Mouse (Mus musculus): Measurements from ENCODE around the gene Dcaf6. TPM values are rescaled to one million over a fixed set of nuclear protein-coding genes. Genes with fewer than 3 reads are reported as not detected.

Dcaf6 gene
- polyA plus RNA-seq, 1 experiment from 2014 or later = 15.5 TPM

DNA sequence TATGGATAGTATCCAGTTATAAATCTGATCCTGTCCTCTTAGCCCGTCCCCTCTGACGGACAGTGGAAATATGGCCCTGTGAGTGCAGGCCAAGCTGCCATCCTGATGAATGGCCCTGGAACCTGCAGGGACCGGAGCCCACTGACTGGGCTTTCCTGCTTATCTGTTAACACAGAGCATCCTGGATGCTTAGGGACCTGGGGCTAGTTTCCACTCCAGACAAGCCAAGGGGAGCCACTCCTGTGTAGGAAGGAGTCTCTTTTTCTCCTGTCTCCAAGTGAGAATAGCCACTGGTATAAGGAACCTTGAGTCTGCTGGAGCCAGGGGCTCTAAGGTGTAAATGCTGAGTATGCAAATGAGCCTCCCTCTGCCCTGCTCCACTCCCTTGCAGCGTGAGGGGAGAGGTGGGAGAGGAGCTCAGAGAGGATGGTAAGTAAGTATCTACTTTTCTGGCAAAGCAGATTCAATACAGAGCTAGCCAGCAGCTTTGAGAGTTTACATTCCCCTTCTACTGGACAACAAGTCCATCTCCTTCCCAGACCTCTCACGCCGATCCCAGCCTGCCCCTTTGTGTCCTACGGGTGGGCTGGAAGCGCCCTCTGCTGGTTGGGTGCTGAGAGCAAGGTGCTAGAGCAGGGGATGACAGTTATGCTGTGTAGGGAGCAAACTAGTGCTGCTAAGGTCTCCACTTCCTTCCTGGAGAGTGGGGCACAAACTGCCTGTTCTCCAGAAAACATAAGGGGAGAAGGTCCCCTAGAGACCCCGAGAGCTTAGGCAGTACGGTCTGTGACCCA lies 139.9 kb downstream of the Dcaf6 start:
- peak; percentile 43; the same call in 1 of the 2 replicates for ATAC-seq
- 25% methylated on average over 10 of the region's 10 CpGs for WGBS (ENCODE audit: insufficient replicate concordance)
- peaks cover 35% of the 10 kb centered on the region for H3K4me1 ChIP-seq
- 0 out of 2 replicates have a peak overlapping the region, but pooled peaks have one; percentile 18 for H3K9ac ChIP-seq
- H3K4me2 ChIP-seq = peak overlapping the region; percentile 52
- H3K36me3 ChIP-seq = no peaks in the 10 kb centered on the region
- H3K27ac ChIP-seq = no peak overlapping the region
- peak overlapping the region; percentile 11; the same call in 1 of the 2 replicates for H3K4me3 ChIP-seq
- 0 out of 2 replicates have a peak, but pooled peaks cover 2% of the 10 kb centered on the region for H3K27me3 ChIP-seq (replicated peaks)
- no peaks in the 10 kb centered on the region for H3K9me3 ChIP-seq (replicated peaks)

GRCm38 (mm10) chr1:165316361-165316760 lies 143.9 kb downstream of the Dcaf6 start:
- Histone ChIP-seq H3K9me3 (replicated peaks) (no peaks in the 10 kb centered on the region), H3K27ac (no peak overlapping the region), H3K36me3 (no peaks in the 10 kb centered on the region), H3K4me1 (peaks cover 10% of the 10 kb centered on the region), H3K4me3 (no peak overlapping the region), H3K9ac (no peak overlapping the region), H3K27me3 (replicated peaks) (0 out of 2 replicates have a peak, but pooled peaks cover 2% of the 10 kb centered on the region), H3K4me2 (no peak overlapping the region)
- WGBS (ENCODE audit: insufficient replicate concordance) = 51% methylated on average over 11 of the region's 11 CpGs
- no peak for ATAC-seq

- no peaks in the 10 kb centered on the region for H3K36me3 ChIP-seq
- H3K9me3 ChIP-seq (replicated peaks) = no peaks in the 10 kb centered on the region
- H3K27me3 ChIP-seq (replicated peaks) = no peaks in the 10 kb centered on the region
- no peak overlapping the region for H3K4me3 ChIP-seq
- H3K4me1 ChIP-seq = no peaks in the 10 kb centered on the region
- no peak overlapping the region for H3K9ac ChIP-seq
- no peak overlapping the region for H3K4me2 ChIP-seq
- 71% methylated on average over 11 of the region's 11 CpGs for WGBS (ENCODE audit: insufficient replicate concordance)
- no peak for ATAC-seq
- no peak overlapping the region for H3K27ac ChIP-seq
Measured at GRCm38 (mm10) chr1:165308180-165308579, 152.1 kb downstream of the Dcaf6 start.

GRCm38 (mm10) chr1:165304341-165304740 lies 155.9 kb downstream of the Dcaf6 start:
- Histone ChIP-seq H3K27me3 (replicated peaks) (no peaks in the 10 kb centered on the region), H3K4me3 (no peak overlapping the region), H3K9me3 (replicated peaks) (no peaks in the 10 kb centered on the region), H3K27ac (no peak overlapping the region), H3K4me1 (no peaks in the 10 kb centered on the region), H3K4me2 (no peak overlapping the region), H3K36me3 (no peaks in the 10 kb centered on the region), H3K9ac (no peak overlapping the region)
- ATAC-seq = no peak
- 68% methylated on average over 7 of the region's 7 CpGs for WGBS (ENCODE audit: insufficient replicate concordance)

- no peak overlapping the region for H3K27ac ChIP-seq
- WGBS (ENCODE audit: insufficient replicate concordance) = 63% methylated on average over 6 of the region's 6 CpGs
- H3K4me2 ChIP-seq = no peak overlapping the region
- H3K4me3 ChIP-seq = no peak overlapping the region
- H3K4me1 ChIP-seq = no peaks in the 10 kb centered on the region
- H3K9me3 ChIP-seq (replicated peaks) = no peaks in the 10 kb centered on the region
- no peaks in the 10 kb centered on the region for H3K36me3 ChIP-seq
- no peaks in the 10 kb centered on the region for H3K27me3 ChIP-seq (replicated peaks)
- ATAC-seq = no peak
- no peak overlapping the region for H3K9ac ChIP-seq
Measured at GRCm38 (mm10) chr1:165303209-165303608, 157.1 kb downstream of the Dcaf6 start.

DNA sequence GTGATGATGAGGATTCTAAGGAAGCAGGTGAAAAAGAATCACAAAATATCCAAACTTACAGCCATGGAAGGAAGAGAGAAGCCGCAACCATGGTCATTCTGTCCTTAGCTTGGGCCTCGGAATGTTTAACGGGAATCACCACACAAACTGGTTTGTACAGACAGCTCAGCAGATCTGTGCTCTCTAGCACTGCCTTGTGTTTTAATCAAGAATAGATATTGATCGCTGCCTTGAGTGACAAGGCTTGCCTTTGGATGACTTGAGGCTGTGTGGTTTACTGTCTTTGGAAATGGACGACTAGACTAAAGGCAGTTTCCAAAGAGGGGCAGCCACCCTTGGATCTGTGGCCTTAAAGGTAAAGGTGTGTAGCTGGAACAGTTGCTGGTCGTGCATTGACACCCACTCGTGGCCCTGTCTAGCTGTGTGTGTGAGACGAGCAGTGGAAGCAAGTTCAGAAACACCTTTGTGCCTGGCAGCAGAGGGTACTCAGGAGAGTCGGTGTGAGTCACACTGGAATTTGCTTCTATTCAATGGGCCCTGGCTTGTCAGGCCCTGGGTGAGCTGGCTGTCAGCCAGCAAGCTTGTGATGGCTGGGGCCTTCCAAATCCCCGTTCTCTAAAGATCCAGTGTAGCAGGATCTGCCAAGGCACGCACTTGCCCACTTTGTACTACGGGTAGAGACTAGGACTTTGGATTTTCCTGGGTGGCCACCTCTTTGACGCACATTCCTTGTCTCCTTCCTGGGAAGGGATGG lies 157.6 kb downstream of the Dcaf6 start:
- Histone ChIP-seq H3K4me2 (no peak overlapping the region), H3K27me3 (replicated peaks) (no peaks in the 10 kb centered on the region), H3K27ac (no peak overlapping the region), H3K9ac (no peak overlapping the region), H3K4me1 (no peaks in the 10 kb centered on the region), H3K9me3 (replicated peaks) (no peaks in the 10 kb centered on the region), H3K4me3 (no peak overlapping the region), H3K36me3 (no peaks in the 10 kb centered on the region)
- 74% methylated on average over 13 of the region's 13 CpGs for WGBS (ENCODE audit: insufficient replicate concordance)
- no peak for ATAC-seq

DNA sequence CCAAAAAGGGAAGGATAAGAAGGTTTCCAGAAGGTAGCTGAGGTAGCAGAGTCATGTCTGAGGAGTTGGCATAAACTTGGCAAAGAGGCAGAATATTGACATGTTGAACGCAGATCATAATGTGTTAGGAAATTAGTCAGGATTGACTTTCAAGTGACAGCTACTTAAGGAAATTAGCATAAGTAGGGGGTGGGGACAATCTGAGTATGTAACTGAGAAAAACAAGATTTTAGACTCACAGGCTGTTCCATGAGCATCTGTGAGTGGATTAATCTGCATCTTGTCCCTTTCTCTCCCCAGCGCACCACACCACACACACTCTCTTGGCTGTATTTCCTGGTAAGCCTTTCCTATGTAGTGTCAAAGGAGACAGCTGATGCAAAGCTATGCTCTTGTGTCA lies 158.7 kb downstream of the Dcaf6 start:
- H3K27ac ChIP-seq = no peak overlapping the region
- no peaks in the 10 kb centered on the region for H3K4me1 ChIP-seq
- H3K4me3 ChIP-seq = no peak overlapping the region
- no peaks in the 10 kb centered on the region for H3K27me3 ChIP-seq (replicated peaks)
- H3K9ac ChIP-seq = no peak overlapping the region
- H3K4me2 ChIP-seq = no peak overlapping the region
- WGBS (ENCODE audit: insufficient replicate concordance) = 78% methylated on average over 2 of the region's 2 CpGs
- ATAC-seq = no peak
- no peaks in the 10 kb centered on the region for H3K36me3 ChIP-seq
- H3K9me3 ChIP-seq (replicated peaks) = no peaks in the 10 kb centered on the region

DNA sequence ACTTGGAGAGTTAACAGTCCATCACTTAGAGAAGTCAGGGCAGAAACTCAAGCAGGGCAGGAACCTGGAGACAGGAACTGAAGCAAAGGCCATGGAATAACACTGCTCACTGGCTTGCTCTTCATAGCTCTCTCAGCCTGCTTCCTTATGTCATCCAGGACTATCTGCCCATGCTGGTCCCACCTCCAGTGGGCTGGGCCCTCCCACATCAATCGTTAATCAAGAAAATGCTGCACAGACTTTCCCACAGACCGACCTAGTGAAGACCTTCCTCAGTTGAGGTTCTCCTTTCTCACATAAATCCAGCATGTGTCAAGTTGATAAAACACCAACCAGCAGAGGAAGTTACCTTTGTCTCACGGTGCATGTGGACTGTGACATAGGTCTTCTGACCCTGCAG lies 159.2 kb downstream of the Dcaf6 start:
- Histone ChIP-seq H3K27ac (no peak overlapping the region), H3K4me1 (no peaks in the 10 kb centered on the region), H3K27me3 (replicated peaks) (no peaks in the 10 kb centered on the region), H3K4me2 (no peak overlapping the region), H3K4me3 (no peak overlapping the region), H3K9me3 (replicated peaks) (no peaks in the 10 kb centered on the region), H3K9ac (no peak overlapping the region), H3K36me3 (no peaks in the 10 kb centered on the region)
- ATAC-seq = no peak
- 16% methylated on average over 3 of the region's 3 CpGs for WGBS (ENCODE audit: insufficient replicate concordance)

DNA sequence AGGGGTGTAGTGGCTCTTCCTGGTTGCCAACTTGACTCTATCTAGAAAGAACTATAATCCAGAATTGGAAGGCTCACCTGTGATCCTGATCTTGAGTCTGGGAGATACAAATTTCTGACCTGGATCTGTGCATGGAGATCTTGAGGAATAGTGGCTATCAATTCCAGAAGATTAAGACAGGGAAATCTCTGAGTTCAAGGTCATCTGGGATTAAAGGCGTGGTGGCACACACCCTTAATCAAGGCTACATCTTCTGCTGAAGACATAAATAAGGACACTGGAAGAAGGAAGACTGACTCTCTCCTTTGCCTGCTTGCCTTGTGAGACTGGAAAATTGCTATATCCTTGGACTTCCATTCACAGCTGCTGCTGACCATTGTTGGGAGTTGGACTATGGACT lies 164.8 kb downstream of the Dcaf6 start, which contains the start of gene Gpr161:
TSS of gene Gpr161 (plus strand) at position 301 of the 400 bp plus-strand sequence.
- Histone ChIP-seq H3K9me3 (replicated peaks) (no peaks in the 10 kb centered on the region), H3K4me1 (0 out of 2 replicates have a peak, but pooled peaks cover 3% of the 10 kb centered on the region), H3K36me3 (no peaks in the 10 kb centered on the region), H3K27me3 (replicated peaks) (no peaks in the 10 kb centered on the region), H3K9ac (no peak within 1 kb of the TSS), H3K4me3 (no peak within 1 kb of the TSS), H3K4me2 (no peak within 1 kb of the TSS), H3K27ac (no peak within 1 kb of the TSS)
- ATAC-seq = no peak
- 68% methylated on average over 1 of the region's 1 CpGs for WGBS (ENCODE audit: insufficient replicate concordance)

DNA sequence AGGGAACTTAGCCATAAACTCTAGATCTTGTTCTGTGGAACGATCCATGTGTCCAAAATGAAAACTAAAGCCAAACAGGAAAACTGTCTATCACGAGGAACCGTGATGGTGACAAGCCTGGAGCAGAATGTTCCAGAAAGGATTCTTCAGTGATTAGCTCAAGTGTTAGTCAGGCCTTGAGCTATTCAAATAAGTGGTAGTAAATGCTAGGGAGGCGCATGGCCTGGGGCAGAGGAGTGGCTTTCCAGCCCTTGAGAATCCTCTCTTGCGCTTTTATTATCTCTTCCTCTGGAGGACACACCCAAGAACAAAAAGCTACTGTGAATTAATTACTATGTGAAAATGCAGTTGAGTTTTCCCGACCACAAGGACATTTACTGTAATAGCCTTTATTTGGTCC lies 168.7 kb downstream of the Dcaf6 start:
- 55% methylated on average over 6 of the region's 6 CpGs for WGBS (ENCODE audit: insufficient replicate concordance)
- ATAC-seq = no peak
- Histone ChIP-seq H3K4me2 (no peak overlapping the region), H3K4me3 (no peak overlapping the region), H3K9ac (no peak overlapping the region), H3K4me1 (0 out of 2 replicates have a peak, but pooled peaks cover 3% of the 10 kb centered on the region), H3K27ac (no peak overlapping the region), H3K9me3 (replicated peaks) (no peaks in the 10 kb centered on the region), H3K36me3 (no peaks in the 10 kb centered on the region), H3K27me3 (replicated peaks) (no peaks in the 10 kb centered on the region)

DNA sequence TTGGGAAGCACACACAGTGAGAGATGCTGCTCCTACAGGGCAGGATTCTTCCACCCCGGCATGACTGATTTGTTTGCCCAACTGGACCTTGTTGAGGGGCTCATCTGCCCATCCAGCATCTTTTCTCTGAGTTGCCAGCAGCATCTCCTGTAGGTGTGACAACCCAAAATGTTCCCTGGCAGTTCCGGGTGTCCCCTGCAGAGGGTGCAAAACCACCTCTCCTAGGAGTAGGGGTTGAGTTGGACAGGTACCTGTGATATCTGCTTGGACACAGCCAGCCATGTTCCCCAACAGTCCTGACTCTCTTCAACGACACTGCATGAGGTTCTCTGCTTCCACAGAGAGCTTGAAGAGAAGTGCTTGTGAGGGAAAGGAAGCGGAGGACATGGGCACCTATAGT lies 170.4 kb downstream of the Dcaf6 start:
- Histone ChIP-seq H3K4me3 (no peak overlapping the region), H3K27me3 (replicated peaks) (peaks cover 5% of the 10 kb centered on the region; the same call in 1 of the 2 replicates), H3K9me3 (replicated peaks) (no peaks in the 10 kb centered on the region), H3K9ac (no peak overlapping the region), H3K4me1 (0 out of 2 replicates have a peak, but pooled peaks cover 3% of the 10 kb centered on the region), H3K36me3 (no peaks in the 10 kb centered on the region), H3K27ac (no peak overlapping the region), H3K4me2 (no peak overlapping the region)
- WGBS (ENCODE audit: insufficient replicate concordance) = 68% methylated on average over 4 of the region's 4 CpGs
- no peak for ATAC-seq

DNA sequence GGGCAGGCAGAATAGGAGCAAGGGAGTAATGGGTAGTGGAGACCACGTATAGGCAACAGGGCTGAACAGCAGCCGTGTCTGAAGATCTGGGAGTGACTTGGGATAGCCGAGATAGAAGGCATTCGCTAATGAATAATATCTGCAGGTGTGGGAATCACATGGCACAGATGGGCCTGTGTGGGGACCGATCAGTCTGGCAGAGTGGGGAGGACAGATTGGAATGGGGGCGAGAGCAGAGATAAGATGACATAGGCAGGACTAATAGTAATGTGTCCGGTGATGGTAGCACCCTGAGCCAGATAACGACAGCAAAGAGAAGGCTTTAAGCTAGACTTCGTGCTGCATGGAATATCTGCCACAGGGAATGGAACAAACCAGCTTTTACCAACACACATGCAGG lies 172.1 kb downstream of the Dcaf6 start:
- Histone ChIP-seq H3K36me3 (no peaks in the 10 kb centered on the region), H3K4me3 (no peak overlapping the region), H3K4me1 (0 out of 2 replicates have a peak, but pooled peaks cover 3% of the 10 kb centered on the region), H3K9ac (no peak overlapping the region), H3K27ac (no peak overlapping the region), H3K27me3 (replicated peaks) (peaks cover 21% of the 10 kb centered on the region), H3K9me3 (replicated peaks) (no peaks in the 10 kb centered on the region), H3K4me2 (no peak overlapping the region)
- 65% methylated on average over 9 of the region's 9 CpGs for WGBS (ENCODE audit: insufficient replicate concordance)
- ATAC-seq = no peak

Measured in liver, embryonic 12.5 days (tissue).